Mouse (Mus musculus): ENCODE measurements at regions not wholly inside any gene's neighbourhood (a gene's known extent, or its start where the extent isn't known, plus 50 kb on each side); places are given as distances from the start of the nearest gene placed in this dataset.
A peak's percentile ranks its signal among the peaks of the same experiment; 100 is the strongest.

- no peak for DNase-seq (ENCODE audit: low spot score in 2 of 2)
These were observed 271.9 kb upstream of the Mettl25 start for GRCm38 (mm10) chr10:106113083-106113482.

- DNase-seq (ENCODE audit: low spot score in 2 of 2): no peak
These were observed 273.7 kb upstream of the Mettl25 start for GRCm38 (mm10) chr10:106114743-106115486.

- DNase-seq (ENCODE audit: low spot score in 2 of 2): no peak
These were observed 280.6 kb upstream of the Mettl25 start for GRCm38 (mm10) chr10:106121826-106122225.

GRCm38 (mm10) chr10:106122952-106123351, 281.8 kb upstream of the Mettl25 start:
- DNase-seq (ENCODE audit: low spot score in 2 of 2): peak; percentile 21 to 33

- DNase-seq (ENCODE audit: low spot score in 2 of 2): no peak
These were observed 298.0 kb upstream of the Ppfia2 start for GRCm38 (mm10) chr10:106172131-106172530.

- no peak for DNase-seq (ENCODE audit: low spot score in 2 of 2)
These were observed 295.7 kb upstream of the Ppfia2 start for GRCm38 (mm10) chr10:106174433-106174832.

GRCm38 (mm10) chr10:106179651-106180050, 290.5 kb upstream of the Ppfia2 start:
- DNase-seq (ENCODE audit: low spot score in 2 of 2): no peak

GRCm38 (mm10) chr10:106202566-106202965, 267.6 kb upstream of the Ppfia2 start:
- DNase-seq (ENCODE audit: low spot score in 2 of 2): no peak

GRCm38 (mm10) chr10:106224251-106224650, 245.9 kb upstream of the Ppfia2 start:
- DNase-seq (ENCODE audit: low spot score in 2 of 2): no peak

GRCm38 (mm10) chr10:106242180-106242579, 228.0 kb upstream of the Ppfia2 start:
- DNase-seq (ENCODE audit: low spot score in 2 of 2): no peak

- peak in 1 of 2 experiments; percentile 21 for DNase-seq (ENCODE audit: low spot score in 2 of 2)
These were observed 216.0 kb upstream of the Ppfia2 start for GRCm38 (mm10) chr10:106254106-106254505.

GRCm38 (mm10) chr10:106259811-106260210, 210.3 kb upstream of the Ppfia2 start:
- peak in 1 of 2 experiments; percentile 18 for DNase-seq (ENCODE audit: low spot score in 2 of 2)

- DNase-seq (ENCODE audit: low spot score in 2 of 2): no peak
These were observed 196.8 kb upstream of the Ppfia2 start for GRCm38 (mm10) chr10:106273335-106273734.

- no peak for DNase-seq (ENCODE audit: low spot score in 2 of 2)
These were observed 180.2 kb upstream of the Ppfia2 start for GRCm38 (mm10) chr10:106289951-106290350.

- no peak for DNase-seq (ENCODE audit: low spot score in 2 of 2)
These were observed 179.4 kb upstream of the Ppfia2 start for GRCm38 (mm10) chr10:106290736-106291135.

GRCm38 (mm10) chr10:106295501-106295900, 174.6 kb upstream of the Ppfia2 start:
- DNase-seq (ENCODE audit: low spot score in 2 of 2): no peak

- no peak for DNase-seq (ENCODE audit: low spot score in 2 of 2)
These were observed 135.0 kb upstream of the Ppfia2 start for GRCm38 (mm10) chr10:106335166-106335565.

- DNase-seq (ENCODE audit: low spot score in 2 of 2): no peak
These were observed 118.5 kb upstream of the Ppfia2 start for GRCm38 (mm10) chr10:106351663-106352062.

GRCm38 (mm10) chr10:106375653-106376052, 94.5 kb upstream of the Ppfia2 start:
- no peak for DNase-seq (ENCODE audit: low spot score in 2 of 2)

GRCm38 (mm10) chr10:106376161-106376560, 94.0 kb upstream of the Ppfia2 start:
- no peak for DNase-seq (ENCODE audit: low spot score in 2 of 2)

GRCm38 (mm10) chr10:106380628-106381027, 89.5 kb upstream of the Ppfia2 start:
- DNase-seq (ENCODE audit: low spot score in 2 of 2): no peak

GRCm38 (mm10) chr10:106408705-106409104, 61.4 kb upstream of the Ppfia2 start:
- peak in 1 of 2 experiments; percentile 24 for DNase-seq (ENCODE audit: low spot score in 2 of 2)

- DNase-seq (ENCODE audit: low spot score in 2 of 2): no peak
These were observed 57.0 kb upstream of the Ppfia2 start for GRCm38 (mm10) chr10:106413181-106413580.
